Mouse (Mus musculus): ENCODE data around the gene 1700067K01Rik. TPM values are rescaled to one million over a fixed set of nuclear protein-coding genes. Genes with fewer than 3 reads are reported as not detected.
A peak's percentile ranks its signal among the peaks of the same experiment; 100 is the strongest.

1700067K01Rik gene
- total RNA-seq, 4 experiments from 2014 or later = 0.49 TPM; not detected in 2

- DNase-seq = no peak
Observed at GRCm38 (mm10) chr8:84011705-84012498, 10.6 kb downstream of the 1700067K01Rik start, which contains the start of gene 2210011C24Rik. TSS of gene 2210011C24Rik (minus strand) at chr8:84012171.

- no peak for DNase-seq
Observed at GRCm38 (mm10) chr8:84012499-84013165, 11.3 kb downstream of the 1700067K01Rik start.

- DNase-seq = no peak
Observed at GRCm38 (mm10) chr8:84015833-84016232, 14.5 kb downstream of the 1700067K01Rik start.

GRCm38 (mm10) chr8:84019738-84020137, 18.4 kb downstream of the 1700067K01Rik start:
- DNase-seq = no peak

- DNase-seq = no peak
Observed at GRCm38 (mm10) chr8:84021096-84021495, 19.8 kb downstream of the 1700067K01Rik start, which contains the start of gene Palm3. TSS of gene Palm3 (plus strand) at chr8:84021471.

- no peak for DNase-seq
Observed at GRCm38 (mm10) chr8:84021569-84021968, 20.3 kb downstream of the 1700067K01Rik start.

GRCm38 (mm10) chr8:84023085-84023484, 21.8 kb downstream of the 1700067K01Rik start:
- DNase-seq = no peak

- DNase-seq = no peak
Observed at GRCm38 (mm10) chr8:84023631-84024030, 22.3 kb downstream of the 1700067K01Rik start.

GRCm38 (mm10) chr8:84024171-84024570, 22.9 kb downstream of the 1700067K01Rik start:
- no peak for DNase-seq

- DNase-seq = no peak
Observed at GRCm38 (mm10) chr8:84025863-84026262, 24.6 kb downstream of the 1700067K01Rik start.

GRCm38 (mm10) chr8:84027449-84027848, 26.1 kb downstream of the 1700067K01Rik start:
- no peak for DNase-seq

GRCm38 (mm10) chr8:84029272-84029671, 28.0 kb downstream of the 1700067K01Rik start:
- DNase-seq = no peak

GRCm38 (mm10) chr8:84032777-84033176, 31.5 kb downstream of the 1700067K01Rik start:
- peak; percentile 67 for DNase-seq

- peak; percentile 54 for DNase-seq
Observed at GRCm38 (mm10) chr8:84038015-84038414, 36.7 kb downstream of the 1700067K01Rik start.

GRCm38 (mm10) chr8:84039050-84039449, 37.7 kb downstream of the 1700067K01Rik start:
- DNase-seq = peak; percentile 50

- DNase-seq = peak; percentile 37
Observed at GRCm38 (mm10) chr8:84042066-84042947, 41.0 kb downstream of the 1700067K01Rik start, which contains the start of gene Il27ra. TSS of gene Il27ra (minus strand) at chr8:84042589.

- no peak for DNase-seq
Observed at GRCm38 (mm10) chr8:84042948-84043342, 41.6 kb downstream of the 1700067K01Rik start.

GRCm38 (mm10) chr8:84044103-84044502, 42.8 kb downstream of the 1700067K01Rik start:
- DNase-seq = no peak

GRCm38 (mm10) chr8:84044900-84045299, 43.6 kb downstream of the 1700067K01Rik start, which contains the start of gene Rln3:
TSS of gene Rln3 (minus strand) at chr8:84045000.
- DNase-seq = no peak

- no peak for DNase-seq
Observed at GRCm38 (mm10) chr8:84046505-84046904, 45.2 kb downstream of the 1700067K01Rik start.

GRCm38 (mm10) chr8:84048171-84048570, 46.9 kb downstream of the 1700067K01Rik start:
- no peak for DNase-seq

- DNase-seq = no peak
Observed at GRCm38 (mm10) chr8:84052746-84053145, 51.4 kb downstream of the 1700067K01Rik start.
